In the genomic region with DNA sequence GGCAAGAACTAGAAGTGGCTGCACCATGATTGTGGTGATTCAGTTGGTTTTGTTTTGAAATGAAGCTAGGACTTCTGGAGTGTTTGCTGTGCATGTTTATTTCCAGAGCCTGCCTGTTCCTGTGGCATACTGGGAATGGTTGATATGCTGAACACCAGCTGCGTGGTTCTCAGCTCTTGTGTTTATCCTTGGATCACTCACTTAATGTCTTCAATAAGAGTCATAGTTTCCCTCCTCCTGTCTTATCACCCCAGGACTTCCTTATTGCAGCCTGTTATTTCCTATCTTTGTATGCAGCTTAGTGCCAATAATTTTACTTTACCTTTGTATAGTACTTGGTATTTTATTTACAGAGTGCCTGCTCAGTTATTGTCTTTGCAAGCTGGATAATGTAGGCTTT, we compare ENCODE assay signal across 1 mouse cellular context.
A peak's percentile ranks its signal among the peaks of the same experiment; 100 is the strongest.
TF ChIP-seq lines count a peak whose summit lies in the region.

No protein-coding gene starts in this region.

TF ChIP-seq in MEL, 35 proteins besides CTCF, POLR2A, EP300 and RAD21 (continued from another document):
- TF ChIP-seq HCFC1 (IDR thresholded peaks at IDR 0.05; ENCODE audit: low read depth, low read length), result no peak
- TF ChIP-seq POLR2AphosphoS5 (IDR thresholded peaks at IDR 0.05; ENCODE audit: borderline replicate concordance, low read depth, low read length), result no peak
- TF ChIP-seq TCF12 (IDR thresholded peaks at IDR 0.05; ENCODE audit: low read depth, low read length), result peak; percentile 44; the same call in 1 of the 2 replicates
- TF ChIP-seq USF2 (IDR thresholded peaks at IDR 0.05; ENCODE audit: borderline replicate concordance in 1 of 2, insufficient read depth in 1 of 2, low read depth in 1 of 2, low read length in 2 of 2), result no peak
- no peak for TF ChIP-seq CHD1 (IDR thresholded peaks at IDR 0.05; ENCODE audit: low read depth, low read length)
- TF ChIP-seq ZMIZ1 (IDR thresholded peaks at IDR 0.05; ENCODE audit: low read depth, low read length), result no peak
- no peak for TF ChIP-seq USF1 (IDR thresholded peaks at IDR 0.05; ENCODE audit: low read depth, low read length)
